Mouse (Mus musculus) lung, adult 2 months (tissue): ENCODE measurements around the gene Alk. TPM values are rescaled to one million over a fixed set of nuclear protein-coding genes. Genes with fewer than 3 reads are reported as not detected.
A peak's percentile ranks its signal among the peaks of the same experiment; 100 is the strongest.

Source experiments
- DNase-seq: peaks from one replicate; pipeline ENCODE4 v3.0.0; 2022
- H3K4me1 ChIP-seq: fragments of 200-500 bp; 2 replicates; pipeline ENCODE4 v1.6.1; 2011; ENCODE audit warnings: low read length; ENCODE audit not compliant: control insufficient read depth, insufficient read depth
- H3K4me3 ChIP-seq: fragments of 200-500 bp; replicated peaks from 2 replicates; pipeline ENCODE3; 2011; ENCODE audit warnings: low read depth, mild to moderate bottlenecking, control low read depth, low read length; ENCODE audit errors: extremely low read depth
- CTCF ChIP-seq: fragments of 200-500 bp; IDR thresholded peaks from 2 replicates; pipeline ENCODE4 v1.5.1; 2011; ENCODE audit warnings: mild to moderate bottlenecking, low read length, control low read depth; ENCODE audit not compliant: insufficient read depth
- POLR2A ChIP-seq: fragments of 200-500 bp; IDR thresholded peaks from 2 replicates; pipeline ENCODE4 v1.6.1; 2011; ENCODE audit warnings: low read depth, mild to moderate bottlenecking, control low read depth, low read length, borderline replicate concordance; ENCODE audit errors: extremely low read depth
- WGBS: fragments of 180-500 bp; shearing (Covaris S2); methylation state at CpG from one replicate; pipeline ENCODE4 v1.1.7; 2018; 5-methylcytosine and 5-hydroxymethylcytosine counted together
- polyA plus RNA-seq: library from polyadenylated mRNA; depleted of rRNA; stranded (reverse); fragments of >200 nt; gene quantifications from 2 replicates; pipeline ENCODE4 v1.2.3, GENCODE M21; 2012

Alk gene
- polyA plus RNA-seq, 1 experiment: not detected

GRCm38 (mm10) chr17:71986456-71986855, 618.0 kb downstream of the Alk start:
- no peak for TF ChIP-seq POLR2A
- 21% methylated on average over 9 of the region's 9 CpGs for WGBS
- no peak for DNase-seq
- H3K4me1 ChIP-seq: no peaks in the 10 kb centered on the region
- no peak overlapping the region for H3K4me3 ChIP-seq

- Histone ChIP-seq H3K4me3 (no peak overlapping the region), H3K4me1 (no peaks in the 10 kb centered on the region)
- no peak for TF ChIP-seq CTCF
- no peak for TF ChIP-seq POLR2A
- 74% methylated on average over 4 of the region's 4 CpGs for WGBS
- DNase-seq: no peak
Observed at GRCm38 (mm10) chr17:71981177-71981576, 623.2 kb downstream of the Alk start.

GRCm38 (mm10) chr17:71980518-71981145, 623.8 kb downstream of the Alk start:
- TF ChIP-seq POLR2A (no peak), CTCF (no peak)
- 39% methylated on average over 3 of the region's 3 CpGs for WGBS
- Histone ChIP-seq H3K4me1 (no peaks in the 10 kb centered on the region), H3K4me3 (no peak overlapping the region)
- no peak for DNase-seq

GRCm38 (mm10) chr17:71979137-71979536, 625.3 kb downstream of the Alk start:
- TF ChIP-seq POLR2A: no peak
- no peak for TF ChIP-seq CTCF
- Histone ChIP-seq H3K4me1 (no peaks in the 10 kb centered on the region), H3K4me3 (no peak overlapping the region)
- DNase-seq: no peak
- 72% methylated on average over 8 of the region's 8 CpGs for WGBS

GRCm38 (mm10) chr17:71976661-71977060, 627.8 kb downstream of the Alk start:
- Histone ChIP-seq H3K4me3 (no peak overlapping the region), H3K4me1 (no peaks in the 10 kb centered on the region)
- TF ChIP-seq CTCF (no peak), POLR2A (no peak)
- 87% methylated on average over 4 of the region's 4 CpGs for WGBS
- DNase-seq: no peak

- Histone ChIP-seq H3K4me3 (no peak overlapping the region), H3K4me1 (no peaks in the 10 kb centered on the region)
- 89% methylated on average over 7 of the region's 7 CpGs for WGBS
- DNase-seq: no peak
- TF ChIP-seq POLR2A (no peak), CTCF (no peak)
Observed at GRCm38 (mm10) chr17:71973704-71974103, 630.7 kb downstream of the Alk start.

GRCm38 (mm10) chr17:71967356-71967755, 637.1 kb downstream of the Alk start:
- H3K4me3 ChIP-seq: no peak overlapping the region
- no peak for DNase-seq
- TF ChIP-seq POLR2A: no peak
- no peak for TF ChIP-seq CTCF
- H3K4me1 ChIP-seq: no peaks in the 10 kb centered on the region; the same call in 1 of the 2 replicates
- WGBS: 69% methylated on average over 12 of the region's 12 CpGs

- no peak for DNase-seq
- peak; percentile 63 for TF ChIP-seq CTCF
- TF ChIP-seq POLR2A: no peak
- whole genome bisulfite sequencing: 40% methylated on average over 9 of the region's 9 CpGs
- Histone ChIP-seq H3K4me1 (no peaks in the 10 kb centered on the region; the same call in 1 of the 2 replicates), H3K4me3 (no peak overlapping the region)
Observed at GRCm38 (mm10) chr17:71965733-71966606, 638.5 kb downstream of the Alk start.

GRCm38 (mm10) chr17:71964610-71965009, 639.8 kb downstream of the Alk start:
- Histone ChIP-seq H3K4me1 (no peaks in the 10 kb centered on the region; the same call in 1 of the 2 replicates), H3K4me3 (no peak overlapping the region)
- no peak for DNase-seq
- 72% methylated on average over 11 of the region's 11 CpGs for WGBS
- TF ChIP-seq CTCF: no peak
- TF ChIP-seq POLR2A: no peak

GRCm38 (mm10) chr17:71962746-71963145, 641.7 kb downstream of the Alk start:
- Histone ChIP-seq H3K4me1 (no peaks in the 10 kb centered on the region; the same call in 1 of the 2 replicates), H3K4me3 (no peak overlapping the region)
- DNase-seq: no peak
- TF ChIP-seq POLR2A: no peak
- TF ChIP-seq CTCF: no peak
- WGBS: 33% methylated on average over 9 of the region's 9 CpGs

- DNase-seq: no peak
- 75% methylated on average over 7 of the region's 7 CpGs for WGBS
- Histone ChIP-seq H3K4me1 (no peaks in the 10 kb centered on the region), H3K4me3 (no peak overlapping the region)
- TF ChIP-seq POLR2A: no peak
- TF ChIP-seq CTCF: no peak
Observed at GRCm38 (mm10) chr17:71955011-71955410, 649.4 kb downstream of the Alk start.
